Mouse (Mus musculus): ENCODE measurements around the gene Acad12.
"Not testable (repeated sequence)": the region's sequence is repeated elsewhere in the genome, so short reads cannot be mapped to it uniquely, and the experiment has no call there.

Acad12 gene

GRCm38 (mm10) chr5:121618592-121619513, at the start of gene Acad12:
Gene Acad12, minus strand, starts transcription at chr5:121618938.
- in situ Hi-C loops (cut with MboI; ENCODE audit: low pct_unique_long_range_greater_than_20kb in 1 of 2, low sequenced_read_pairs in 2 of 2, unreplicated experiment in 1 of 2), result no loop called here

- in situ Hi-C loops (cut with MboI; ENCODE audit: low pct_unique_long_range_greater_than_20kb in 1 of 2, low sequenced_read_pairs in 2 of 2, unreplicated experiment in 1 of 2), result no loop called here
Observed at GRCm38 (mm10) chr5:121668411-121668810, 49.7 kb upstream of the Acad12 start.

GRCm38 (mm10) chr5:121667067-121667466, 48.3 kb upstream of the Acad12 start:
- in situ Hi-C loops (cut with MboI; ENCODE audit: low pct_unique_long_range_greater_than_20kb in 1 of 2, low sequenced_read_pairs in 2 of 2, unreplicated experiment in 1 of 2), result no loop called here

- in situ Hi-C loops (cut with MboI; ENCODE audit: low pct_unique_long_range_greater_than_20kb in 1 of 2, low sequenced_read_pairs in 2 of 2, unreplicated experiment in 1 of 2), result no loop called here
Observed at GRCm38 (mm10) chr5:121664971-121665370, 46.2 kb upstream of the Acad12 start.

- in situ Hi-C loops (cut with MboI; ENCODE audit: low pct_unique_long_range_greater_than_20kb in 1 of 2, low sequenced_read_pairs in 2 of 2, unreplicated experiment in 1 of 2), result no loop called here
Observed at GRCm38 (mm10) chr5:121664078-121664477, 45.3 kb upstream of the Acad12 start.

- in situ Hi-C loops (cut with MboI; ENCODE audit: low pct_unique_long_range_greater_than_20kb in 1 of 2, low sequenced_read_pairs in 2 of 2, unreplicated experiment in 1 of 2), result no loop called here
Observed at GRCm38 (mm10) chr5:121663456-121663855, 44.7 kb upstream of the Acad12 start.

GRCm38 (mm10) chr5:121661494-121661893, 42.8 kb upstream of the Acad12 start:
- in situ Hi-C loops (cut with MboI; ENCODE audit: low pct_unique_long_range_greater_than_20kb in 1 of 2, low sequenced_read_pairs in 2 of 2, unreplicated experiment in 1 of 2), result no loop called here

- in situ Hi-C loops (cut with MboI; ENCODE audit: low pct_unique_long_range_greater_than_20kb in 1 of 2, low sequenced_read_pairs in 2 of 2, unreplicated experiment in 1 of 2), result no loop called here
Observed at GRCm38 (mm10) chr5:121660897-121661254, 42.1 kb upstream of the Acad12 start.

- in situ Hi-C loops (cut with MboI; ENCODE audit: low pct_unique_long_range_greater_than_20kb in 1 of 2, low sequenced_read_pairs in 2 of 2, unreplicated experiment in 1 of 2), result no loop called here
Observed at GRCm38 (mm10) chr5:121660059-121660896, 41.5 kb upstream of the Acad12 start, which contains the start of the genes Acad10 and Brap. Gene Acad10, minus strand, starts transcription at chr5:121660514. Gene Brap, plus strand, starts transcription at chr5:121660563.

GRCm38 (mm10) chr5:121657656-121658055, 38.9 kb upstream of the Acad12 start:
- in situ Hi-C loops (cut with MboI; ENCODE audit: low pct_unique_long_range_greater_than_20kb in 1 of 2, low sequenced_read_pairs in 2 of 2, unreplicated experiment in 1 of 2), result not testable (repeated sequence)

GRCm38 (mm10) chr5:121656866-121657265, 38.1 kb upstream of the Acad12 start:
- in situ Hi-C loops (cut with MboI; ENCODE audit: low pct_unique_long_range_greater_than_20kb in 1 of 2, low sequenced_read_pairs in 2 of 2, unreplicated experiment in 1 of 2), result not testable (repeated sequence)

GRCm38 (mm10) chr5:121654526-121654925, 35.8 kb upstream of the Acad12 start:
- in situ Hi-C loops (cut with MboI; ENCODE audit: low pct_unique_long_range_greater_than_20kb in 1 of 2, low sequenced_read_pairs in 2 of 2, unreplicated experiment in 1 of 2), result no loop called here

- in situ Hi-C loops (cut with MboI; ENCODE audit: low pct_unique_long_range_greater_than_20kb in 1 of 2, low sequenced_read_pairs in 2 of 2, unreplicated experiment in 1 of 2), result no loop called here
Observed at GRCm38 (mm10) chr5:121649134-121649533, 30.4 kb upstream of the Acad12 start.

- in situ Hi-C loops (cut with MboI; ENCODE audit: low pct_unique_long_range_greater_than_20kb in 1 of 2, low sequenced_read_pairs in 2 of 2, unreplicated experiment in 1 of 2), result no loop called here
Observed at GRCm38 (mm10) chr5:121639601-121640000, 20.9 kb upstream of the Acad12 start.

GRCm38 (mm10) chr5:121637296-121637695, 18.6 kb upstream of the Acad12 start:
- in situ Hi-C loops (cut with MboI; ENCODE audit: low pct_unique_long_range_greater_than_20kb in 1 of 2, low sequenced_read_pairs in 2 of 2, unreplicated experiment in 1 of 2), result no loop called here

GRCm38 (mm10) chr5:121634668-121635067, 15.9 kb upstream of the Acad12 start:
- in situ Hi-C loops (cut with MboI; ENCODE audit: low pct_unique_long_range_greater_than_20kb in 1 of 2, low sequenced_read_pairs in 2 of 2, unreplicated experiment in 1 of 2), result no loop called here

GRCm38 (mm10) chr5:121632804-121633203, 14.1 kb upstream of the Acad12 start:
- in situ Hi-C loops (cut with MboI; ENCODE audit: low pct_unique_long_range_greater_than_20kb in 1 of 2, low sequenced_read_pairs in 2 of 2, unreplicated experiment in 1 of 2), result no loop called here

- in situ Hi-C loops (cut with MboI; ENCODE audit: low pct_unique_long_range_greater_than_20kb in 1 of 2, low sequenced_read_pairs in 2 of 2, unreplicated experiment in 1 of 2), result not testable (repeated sequence)
Observed at GRCm38 (mm10) chr5:121631106-121631647, 12.4 kb upstream of the Acad12 start.

- in situ Hi-C loops (cut with MboI; ENCODE audit: low pct_unique_long_range_greater_than_20kb in 1 of 2, low sequenced_read_pairs in 2 of 2, unreplicated experiment in 1 of 2), result no loop called here
Observed at GRCm38 (mm10) chr5:121627871-121628270, 9.1 kb upstream of the Acad12 start.
